Mouse (Mus musculus): ENCODE results near the gene Disp1. TPM values are rescaled to one million over a fixed set of nuclear protein-coding genes. Genes with fewer than 3 reads are reported as not detected.

The Disp1 gene
- 6.0 and 9.1 TPM in 2 replicates for polyA plus RNA-seq (2014; fragmentation: Nextera tagmentation; extraction: Ambion mirVana)

DNA sequence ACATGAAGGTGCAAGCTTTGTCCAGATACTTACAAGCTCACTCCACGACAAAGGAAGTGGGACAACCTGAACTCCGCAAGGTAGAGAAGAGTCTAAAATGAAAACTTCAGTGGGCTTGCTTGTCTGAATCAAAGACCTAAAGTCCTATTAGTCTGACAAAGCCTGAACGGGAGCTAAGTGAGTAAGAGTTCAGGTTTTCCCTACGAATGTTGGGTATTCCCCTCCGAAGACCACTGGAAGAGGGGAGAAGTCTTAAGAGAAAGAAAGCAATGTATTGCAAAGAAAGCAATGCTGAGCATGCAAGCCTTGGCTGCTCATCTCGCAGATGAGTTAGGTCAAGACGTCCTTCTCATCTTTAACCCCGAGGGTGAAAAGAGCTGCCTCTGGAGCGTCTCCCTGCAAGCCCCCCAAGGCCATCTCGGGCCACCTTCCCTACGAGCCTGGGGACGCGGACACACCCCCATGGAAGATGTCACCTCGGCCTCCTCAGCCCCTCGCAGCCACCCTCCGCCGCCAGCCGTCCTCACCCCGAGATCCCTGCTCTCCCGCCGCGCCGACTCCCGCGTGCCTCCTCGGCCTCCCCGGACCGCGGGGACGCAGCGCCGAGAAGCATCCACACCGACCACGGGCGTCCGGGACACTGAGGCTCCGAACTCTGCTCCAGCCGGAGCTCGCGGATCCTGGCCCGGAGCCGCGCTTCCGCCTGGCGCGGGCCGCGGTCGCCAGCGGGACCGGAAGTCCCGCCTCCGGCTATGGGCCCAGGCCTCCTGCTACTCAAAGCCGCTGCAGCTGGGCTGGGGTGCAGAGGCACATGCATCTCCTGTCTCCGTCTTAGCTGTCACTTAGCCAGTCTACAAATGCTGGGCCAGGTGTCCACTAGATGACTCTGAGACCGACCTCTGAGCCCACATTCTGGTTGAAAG lies at the start of gene Disp1:
TSS of gene Disp1 (minus strand) at position 727 of the 923 bp plus-strand sequence.
- Histone ChIP-seq H3K9me3 (ENCODE audit: control insufficient read depth, low read length) (no peaks in the 10 kb centered on the region), H3K4me2 (ENCODE audit: low read length) (peak within 1 kb of the TSS; percentile 74), H3K27ac (replicated peaks; ENCODE audit: low read depth, low read length) (peak within 1 kb of the TSS; percentile 66), H3K4me1 (ENCODE audit: control insufficient read depth, insufficient read depth, low read length) (peaks cover 10% of the 10 kb centered on the region), H3K36me3 (ENCODE audit: control insufficient read depth, insufficient read depth, low read length) (no peaks in the 10 kb centered on the region), H3K9ac (replicated peaks; ENCODE audit: low read length) (peak within 1 kb of the TSS; percentile 85), H3K4me3 (replicated peaks; ENCODE audit: low read depth, low read length) (peak within 1 kb of the TSS; percentile 67), H3K27me3 (ENCODE audit: control insufficient read depth, insufficient read depth, low read length) (no peaks in the 10 kb centered on the region)
- peak; percentile 92 for DNase-seq
- WGBS: 4% methylated on average over 56 of the region's 56 CpGs
- peak; percentile 78 for ATAC-seq (ENCODE audit: low FRiP score, low TSS enrichment)

DNA sequence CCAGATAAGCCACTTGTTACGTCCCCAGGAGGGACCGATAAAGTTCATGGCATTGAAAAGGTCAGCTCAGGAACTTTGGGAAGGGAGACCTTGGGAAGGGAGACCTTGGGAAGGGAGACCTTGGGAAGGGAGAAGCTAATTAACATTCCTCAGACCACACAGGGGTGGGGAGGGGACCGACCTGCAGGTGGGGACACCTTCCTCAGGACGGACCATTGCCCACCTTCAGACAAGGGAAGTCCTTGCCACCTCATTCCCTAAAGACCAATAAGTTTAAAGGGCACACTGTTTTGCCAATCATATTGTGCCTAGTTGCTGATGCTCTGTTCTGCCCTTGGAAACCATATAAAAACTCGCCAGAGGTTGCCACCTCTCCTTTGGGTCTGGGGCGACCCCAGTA lies 46.3 kb upstream of the Disp1 start:
- H3K4me2 ChIP-seq (ENCODE audit: low read length): no peak overlapping the region
- WGBS: 85% methylated on average over 6 of the region's 6 CpGs

DNA sequence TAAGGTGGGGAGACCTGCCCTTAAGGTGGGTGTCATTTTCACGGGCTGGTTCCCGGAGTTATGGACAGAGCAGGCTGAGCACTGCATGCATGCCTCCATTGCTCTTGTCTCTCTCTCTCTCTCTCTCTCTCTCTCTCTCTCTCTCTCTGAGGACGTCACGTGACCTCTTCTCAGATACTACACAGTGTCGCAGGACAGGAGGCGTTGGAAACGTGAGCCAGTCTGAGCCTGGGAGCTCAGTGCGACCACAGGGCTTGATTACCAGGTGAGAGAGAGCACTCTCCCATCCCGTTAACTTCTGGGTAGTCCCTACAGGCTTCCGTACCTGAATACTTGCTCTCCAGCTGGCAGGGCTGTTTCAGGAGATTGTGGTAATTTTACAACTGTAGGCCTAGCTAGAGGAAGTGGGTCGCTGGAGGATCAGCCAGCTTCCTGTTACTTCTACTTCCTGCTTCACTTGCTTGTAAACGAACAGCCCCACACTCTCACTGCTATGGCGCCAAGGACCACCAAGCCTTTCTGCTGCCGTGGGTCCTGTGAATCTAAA lies 44.7 kb upstream of the Disp1 start:
- Histone ChIP-seq H3K36me3 (ENCODE audit: control insufficient read depth, insufficient read depth, low read length) (no peaks in the 10 kb centered on the region), H3K4me1 (ENCODE audit: control insufficient read depth, insufficient read depth, low read length) (no peaks in the 10 kb centered on the region), H3K4me3 (replicated peaks; ENCODE audit: low read depth, low read length) (no peak overlapping the region), H3K4me2 (ENCODE audit: low read length) (no peak overlapping the region), H3K9me3 (ENCODE audit: control insufficient read depth, low read length) (no peaks in the 10 kb centered on the region), H3K27me3 (ENCODE audit: control insufficient read depth, insufficient read depth, low read length) (no peaks in the 10 kb centered on the region), H3K27ac (replicated peaks; ENCODE audit: low read depth, low read length) (no peak overlapping the region), H3K9ac (replicated peaks; ENCODE audit: low read length) (no peak overlapping the region)
- WGBS: 80% methylated on average over 14 of the region's 14 CpGs
- no peak for DNase-seq
- ATAC-seq (ENCODE audit: low FRiP score, low TSS enrichment): no peak

More for the DNA sequence above, 46.3 kb upstream of the Disp1 start:
- H3K9me3 ChIP-seq (ENCODE audit: control insufficient read depth, low read length): no peaks in the 10 kb centered on the region
- no peak for ATAC-seq (ENCODE audit: low FRiP score, low TSS enrichment)
- no peaks in the 10 kb centered on the region for H3K27me3 ChIP-seq (ENCODE audit: control insufficient read depth, insufficient read depth, low read length)
- no peak overlapping the region for H3K4me3 ChIP-seq (replicated peaks; ENCODE audit: low read depth, low read length)
- no peaks in the 10 kb centered on the region for H3K4me1 ChIP-seq (ENCODE audit: control insufficient read depth, insufficient read depth, low read length)
- no peak for DNase-seq
- H3K27ac ChIP-seq (replicated peaks; ENCODE audit: low read depth, low read length): no peak overlapping the region
- no peak overlapping the region for H3K9ac ChIP-seq (replicated peaks; ENCODE audit: low read length)
- H3K36me3 ChIP-seq (ENCODE audit: control insufficient read depth, insufficient read depth, low read length): no peaks in the 10 kb centered on the region

DNA sequence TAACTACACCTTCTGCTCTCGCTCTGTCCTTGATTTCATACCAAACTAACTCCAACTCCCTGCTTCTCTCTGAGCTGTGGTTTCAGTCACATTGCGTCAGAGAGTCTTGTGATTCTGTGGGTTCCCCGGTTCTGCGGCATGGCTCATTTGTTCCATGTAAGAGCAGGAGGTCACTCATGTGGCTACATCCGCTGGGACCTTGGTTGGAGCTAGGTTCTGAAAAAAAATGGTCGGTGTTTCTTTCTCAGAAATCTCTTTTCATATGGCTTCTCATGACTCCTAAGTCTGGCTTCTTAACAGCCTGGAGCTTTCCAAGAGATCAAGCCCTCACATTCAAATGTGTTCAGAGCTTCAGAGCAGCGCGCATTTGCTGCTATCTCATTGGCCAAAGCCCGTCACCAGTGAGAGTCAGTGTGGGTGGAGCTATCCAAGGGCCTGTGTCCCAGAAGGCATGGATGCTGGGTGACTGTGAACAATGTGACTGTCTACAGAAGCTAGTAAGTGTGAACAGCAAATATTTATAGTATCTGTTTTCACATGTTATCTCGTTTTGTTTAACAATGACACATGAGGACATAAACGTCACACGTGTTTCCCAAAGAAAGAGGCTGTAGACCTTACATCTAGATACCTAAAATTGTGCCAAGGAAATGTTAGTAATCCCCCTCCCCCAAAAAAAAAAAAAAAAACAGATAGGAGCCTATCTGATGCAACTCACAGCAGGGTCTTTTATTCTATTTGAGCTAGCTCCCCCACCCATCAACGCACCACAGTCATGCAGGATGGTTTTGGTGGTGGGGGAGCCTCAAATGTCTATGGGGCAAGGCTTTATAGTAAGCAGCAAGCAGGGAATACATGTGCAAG lies 43.1 kb upstream of the Disp1 start:
- DNase-seq: peak; percentile 17
- no peak for ATAC-seq (ENCODE audit: low FRiP score, low TSS enrichment)
- WGBS: 81% methylated on average over 13 of the region's 13 CpGs

DNA sequence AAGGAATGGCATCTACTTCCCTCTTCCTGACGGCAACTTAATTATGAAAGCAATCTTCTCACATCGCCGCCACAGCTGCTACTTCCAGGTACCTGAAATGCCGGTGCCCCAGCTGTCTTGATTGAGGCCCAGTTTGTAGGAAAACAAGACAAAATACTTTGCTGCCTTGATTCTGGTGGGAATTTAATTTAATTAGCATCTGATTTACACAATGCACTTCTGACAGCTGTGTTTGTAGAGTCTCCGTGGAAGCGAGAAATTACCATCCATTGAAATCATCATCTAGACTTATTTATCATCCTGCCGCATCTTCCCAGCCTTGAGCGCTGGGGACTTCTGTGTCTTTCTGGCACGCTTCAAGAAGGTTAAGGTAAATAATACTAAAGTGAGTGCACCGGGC lies 31.3 kb upstream of the Disp1 start:
- ATAC-seq (ENCODE audit: low FRiP score, low TSS enrichment) (no peak), DNase-seq (peak; percentile 52)
- H3K4me2 ChIP-seq (ENCODE audit: low read length): no peak overlapping the region
- H3K9ac ChIP-seq (replicated peaks; ENCODE audit: low read length): no peak overlapping the region
- no peaks in the 10 kb centered on the region for H3K4me1 ChIP-seq (ENCODE audit: control insufficient read depth, insufficient read depth, low read length)
- no peaks in the 10 kb centered on the region for H3K36me3 ChIP-seq (ENCODE audit: control insufficient read depth, insufficient read depth, low read length)
- H3K4me3 ChIP-seq (replicated peaks; ENCODE audit: low read depth, low read length): no peak overlapping the region
- H3K27ac ChIP-seq (replicated peaks; ENCODE audit: low read depth, low read length): peak overlapping the region; percentile 64
- 44% methylated on average over 10 of the region's 10 CpGs for WGBS
- H3K27me3 ChIP-seq (ENCODE audit: control insufficient read depth, insufficient read depth, low read length): no peaks in the 10 kb centered on the region
- H3K9me3 ChIP-seq (ENCODE audit: control insufficient read depth, low read length): no peaks in the 10 kb centered on the region

More for the DNA sequence above, 43.1 kb upstream of the Disp1 start:
- Histone ChIP-seq H3K4me2 (ENCODE audit: low read length) (no peak overlapping the region), H3K4me3 (replicated peaks; ENCODE audit: low read depth, low read length) (no peak overlapping the region), H3K4me1 (ENCODE audit: control insufficient read depth, insufficient read depth, low read length) (no peaks in the 10 kb centered on the region), H3K27ac (replicated peaks; ENCODE audit: low read depth, low read length) (no peak overlapping the region), H3K27me3 (ENCODE audit: control insufficient read depth, insufficient read depth, low read length) (no peaks in the 10 kb centered on the region), H3K9me3 (ENCODE audit: control insufficient read depth, low read length) (no peaks in the 10 kb centered on the region), H3K36me3 (ENCODE audit: control insufficient read depth, insufficient read depth, low read length) (no peaks in the 10 kb centered on the region), H3K9ac (replicated peaks; ENCODE audit: low read length) (no peak overlapping the region)

DNA sequence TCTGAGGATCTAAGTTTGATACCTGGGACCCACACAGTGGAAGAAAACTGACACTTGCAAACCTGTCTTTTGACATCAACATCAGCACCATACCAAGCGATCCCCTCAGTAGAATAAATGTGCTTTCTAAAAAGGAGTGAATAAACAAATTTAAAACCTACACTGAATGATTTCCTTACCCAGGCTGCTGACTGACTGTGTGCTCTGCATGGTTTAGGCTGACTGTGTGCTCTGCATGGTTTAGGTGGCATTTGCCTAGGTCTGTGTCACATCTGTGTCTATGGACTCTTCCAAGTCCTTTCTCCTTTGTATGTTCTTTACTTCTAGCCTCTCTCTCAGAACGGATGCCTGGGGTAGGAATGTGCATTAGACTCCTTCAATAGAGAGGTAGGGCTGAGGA lies 30.5 kb upstream of the Disp1 start:
- Histone ChIP-seq H3K27me3 (ENCODE audit: control insufficient read depth, insufficient read depth, low read length) (no peaks in the 10 kb centered on the region), H3K4me3 (replicated peaks; ENCODE audit: low read depth, low read length) (no peak overlapping the region), H3K4me2 (ENCODE audit: low read length) (no peak overlapping the region), H3K9ac (replicated peaks; ENCODE audit: low read length) (no peak overlapping the region), H3K4me1 (ENCODE audit: control insufficient read depth, insufficient read depth, low read length) (no peaks in the 10 kb centered on the region), H3K36me3 (ENCODE audit: control insufficient read depth, insufficient read depth, low read length) (no peaks in the 10 kb centered on the region), H3K27ac (replicated peaks; ENCODE audit: low read depth, low read length) (no peak overlapping the region), H3K9me3 (ENCODE audit: control insufficient read depth, low read length) (no peaks in the 10 kb centered on the region)
- no peak for ATAC-seq (ENCODE audit: low FRiP score, low TSS enrichment)
- DNase-seq: no peak
- 81% methylated on average over 2 of the region's 2 CpGs for WGBS

DNA sequence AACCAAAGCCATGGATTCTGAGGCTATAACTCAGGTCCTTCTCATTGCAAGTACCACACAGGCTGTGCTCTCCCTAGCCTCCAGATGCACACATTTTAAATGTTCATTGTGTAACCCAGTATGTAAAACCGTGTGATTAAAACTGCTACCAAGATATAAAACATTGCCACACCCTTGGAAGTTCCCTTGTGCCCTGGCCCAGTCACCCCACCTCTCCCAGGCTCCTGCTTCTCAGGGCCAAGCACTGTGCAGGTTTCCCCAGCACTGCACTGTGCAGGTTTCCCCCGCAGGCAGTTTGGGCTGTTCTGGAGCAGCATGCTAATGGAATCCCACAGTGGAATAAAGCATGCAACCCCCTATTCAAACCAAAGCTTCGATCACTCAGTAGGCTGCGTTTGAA lies 29.3 kb upstream of the Disp1 start:
- Histone ChIP-seq H3K27ac (replicated peaks; ENCODE audit: low read depth, low read length) (no peak overlapping the region), H3K4me1 (ENCODE audit: control insufficient read depth, insufficient read depth, low read length) (no peaks in the 10 kb centered on the region), H3K36me3 (ENCODE audit: control insufficient read depth, insufficient read depth, low read length) (no peaks in the 10 kb centered on the region), H3K4me2 (ENCODE audit: low read length) (no peak overlapping the region), H3K4me3 (replicated peaks; ENCODE audit: low read depth, low read length) (no peak overlapping the region), H3K27me3 (ENCODE audit: control insufficient read depth, insufficient read depth, low read length) (no peaks in the 10 kb centered on the region), H3K9ac (replicated peaks; ENCODE audit: low read length) (no peak overlapping the region), H3K9me3 (ENCODE audit: control insufficient read depth, low read length) (no peaks in the 10 kb centered on the region)
- ATAC-seq (ENCODE audit: low FRiP score, low TSS enrichment) (no peak), DNase-seq (no peak)
- 63% methylated on average over 4 of the region's 4 CpGs for WGBS

DNA sequence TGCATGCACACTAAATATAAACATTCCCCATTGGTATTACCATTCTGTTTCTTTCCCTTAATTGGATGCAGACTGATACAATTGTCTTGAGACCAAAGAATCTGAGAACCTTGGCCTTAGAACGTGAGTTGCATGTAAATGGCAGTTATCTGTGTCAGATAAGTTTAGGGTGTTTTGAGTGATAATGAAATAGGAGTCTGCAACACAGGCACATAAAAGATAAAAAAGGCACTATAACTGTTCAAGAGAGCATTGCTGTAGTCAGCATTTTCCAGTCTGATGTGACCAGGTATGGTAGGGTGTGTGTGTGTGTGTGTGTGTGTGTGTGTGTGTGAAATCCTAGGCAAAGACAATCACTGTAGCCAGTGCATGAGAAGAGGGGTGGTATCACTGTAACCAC lies 26.8 kb upstream of the Disp1 start:
- Histone ChIP-seq H3K36me3 (ENCODE audit: control insufficient read depth, insufficient read depth, low read length) (no peaks in the 10 kb centered on the region), H3K27me3 (ENCODE audit: control insufficient read depth, insufficient read depth, low read length) (no peaks in the 10 kb centered on the region), H3K9me3 (ENCODE audit: control insufficient read depth, low read length) (no peaks in the 10 kb centered on the region), H3K4me1 (ENCODE audit: control insufficient read depth, insufficient read depth, low read length) (no peaks in the 10 kb centered on the region), H3K27ac (replicated peaks; ENCODE audit: low read depth, low read length) (no peak overlapping the region), H3K9ac (replicated peaks; ENCODE audit: low read length) (no peak overlapping the region), H3K4me2 (ENCODE audit: low read length) (no peak overlapping the region), H3K4me3 (replicated peaks; ENCODE audit: low read depth, low read length) (no peak overlapping the region)
- no peak for ATAC-seq (ENCODE audit: low FRiP score, low TSS enrichment)
- 34% methylated on average over 1 of the region's 1 CpGs for WGBS
- DNase-seq: peak; percentile 67
